Mouse (Mus musculus): ENCODE measurements around the gene Sema7a.

GRCm38 (mm10) chr9:57940349-57940794 lies 460 bp downstream of the Sema7a start:
- TF ChIP-seq CTCF (IDR thresholded peaks at IDR 0.05; ENCODE audit: borderline replicate concordance, extremely low read depth, insufficient read depth, insufficient read length): no peak
- TF ChIP-seq POLR2A (IDR thresholded peaks at IDR 0.05; ENCODE audit: borderline replicate concordance, extremely low read depth, insufficient read depth, insufficient read length, poor library complexity, severe bottlenecking): no peak; the same call in 1 of the 2 replicates

Data from brain, embryonic 14.5 days (tissue).